Mouse (Mus musculus) T-cell, adult 66 days (primary cell): ENCODE data around the gene Cr2. TPM values are rescaled to one million over a fixed set of nuclear protein-coding genes. Genes with fewer than 3 reads are reported as not detected.

Experiments
- total RNA-seq, 2 experiments: library from RNA; stranded (reverse); gene quantifications; 3 replicates in 1 of 2; 4 replicates in 1 of 2; pipeline ENCODE4 v1.2.4; 2023

Gene Cr2
- 1 to 10 TPM; 1.3 to 2.9 TPM for total RNA-seq

DNA sequence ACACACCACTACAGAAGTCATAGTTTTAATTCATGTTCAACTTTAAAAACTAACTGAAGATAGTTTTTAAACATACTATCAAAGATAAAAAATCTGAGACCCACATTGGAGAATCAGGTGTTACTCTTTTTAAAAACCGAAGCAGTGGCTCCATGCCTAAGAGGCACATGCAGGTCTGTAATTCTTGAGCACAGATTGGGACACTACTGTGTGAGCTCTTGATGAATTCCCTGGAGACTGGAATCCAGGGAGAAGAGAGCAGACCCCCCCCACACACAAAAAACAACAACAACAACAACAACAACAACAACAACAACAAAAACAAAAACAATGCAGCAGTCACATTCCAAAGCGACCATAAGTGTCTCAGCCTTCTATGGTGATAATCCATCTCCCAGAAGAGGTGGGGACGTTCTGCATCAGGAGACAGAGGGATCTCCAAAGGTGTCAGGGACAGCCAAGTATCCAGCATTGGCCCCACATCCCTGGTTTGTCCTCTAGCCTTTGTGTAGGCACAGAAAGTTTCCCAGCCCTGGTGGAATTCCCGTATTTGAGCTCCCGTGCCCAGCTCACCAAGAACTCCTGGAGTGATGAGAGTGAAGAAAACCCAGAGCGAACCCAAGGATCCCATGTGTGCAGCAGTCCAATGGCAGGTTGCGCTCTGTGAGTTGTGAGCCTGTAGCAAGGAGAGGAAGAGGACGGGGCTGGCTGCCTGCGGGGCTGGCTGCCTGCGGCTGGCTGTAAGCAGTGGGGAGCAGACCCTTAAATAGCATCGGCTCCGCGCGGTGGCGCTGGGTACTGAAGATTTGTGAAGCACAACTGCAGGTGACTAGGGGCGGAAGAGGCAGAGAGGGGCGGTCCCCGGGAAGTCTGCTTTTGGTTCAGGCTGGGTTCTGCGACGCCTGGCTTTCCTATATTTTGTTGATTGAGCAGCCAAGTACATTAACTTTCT lies at the start of gene Cr2:
Gene Cr2 (minus strand): TSS at position 737 of the 952 bp plus-strand sequence.

DNA sequence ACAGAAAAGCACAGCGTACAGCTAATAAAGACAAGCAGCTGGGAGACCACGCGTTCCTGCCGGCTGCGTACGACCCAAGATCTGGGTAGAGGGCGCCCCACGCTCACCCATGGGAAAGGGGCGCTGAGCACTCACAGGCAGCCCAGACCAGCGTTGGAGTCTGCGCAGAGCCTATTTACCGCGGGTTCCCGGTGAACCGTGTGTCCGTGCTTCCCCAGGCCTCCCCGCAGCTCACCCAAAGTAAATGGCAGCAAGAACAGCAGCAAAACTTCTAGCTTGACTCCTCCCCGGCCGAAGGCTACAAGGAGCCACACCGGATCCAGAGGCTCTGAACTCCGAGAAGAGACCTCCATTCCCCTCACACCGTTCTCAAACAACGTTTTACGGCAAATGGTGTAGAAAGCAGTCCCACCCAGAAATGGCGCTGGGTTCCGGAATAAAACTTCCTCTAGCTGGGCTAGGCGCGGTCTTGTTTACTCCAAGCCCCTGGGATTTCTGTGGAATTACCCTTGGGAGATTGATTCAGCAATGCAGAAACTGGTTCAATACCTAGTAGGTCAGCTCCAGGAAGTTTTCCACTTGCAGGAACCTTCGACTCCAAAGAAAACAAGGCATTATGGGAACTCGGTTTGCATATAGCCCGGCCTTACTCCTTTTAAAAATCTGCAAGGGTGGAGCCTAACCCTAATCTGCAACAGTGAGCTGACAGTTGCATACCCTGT lies 45.4 kb downstream of the Cr2 start, which contains the start of gene Cr1l:
Gene Cr1l (minus strand): TSS at position 634 of the 722 bp plus-strand sequence.

DNA sequence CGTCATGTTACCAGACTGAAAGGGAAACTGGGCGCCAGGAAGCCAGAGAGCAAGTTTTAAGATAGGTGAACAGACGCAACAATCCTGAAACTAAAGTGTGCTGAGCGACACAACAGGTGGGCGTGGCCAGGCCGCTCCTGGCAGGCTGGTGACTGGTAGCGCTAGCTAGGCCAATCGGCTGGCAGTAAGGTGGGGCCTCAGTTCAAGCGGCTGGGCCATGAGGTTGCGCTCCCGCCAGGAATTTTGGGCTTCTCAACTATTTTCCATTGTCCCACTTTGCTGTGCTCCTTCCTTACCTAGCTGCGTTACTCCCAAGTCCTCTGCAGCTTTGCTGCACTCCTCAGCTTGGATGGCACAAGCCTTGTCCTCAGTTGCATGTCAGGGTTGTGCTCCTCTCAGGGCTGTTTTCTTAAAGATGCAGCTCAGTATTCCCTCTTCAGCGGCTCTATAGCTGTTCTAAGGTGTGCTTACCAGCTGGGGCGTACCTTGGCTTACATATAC lies 84.2 kb downstream of the Cr2 start, which contains the start of gene Cd46:
Gene Cd46 (minus strand): TSS at position 30 of the 501 bp plus-strand sequence.

Other genes starting within 250 kb of the Cr2 start
- under 1 TPM in 1 of 2 experiments, not detected in 1; 0.99 TPM for gene Cd34, start 237.9 kb downstream of the Cr2 start, total RNA-seq
- gene Cd46, start 84.5 kb downstream of the Cr2 start, total RNA-seq, result 1 to 10 TPM; 6.0 to 6.2 TPM
- gene Cr1l, start 45.1 kb downstream of the Cr2 start, total RNA-seq, result 100 to 1,000 TPM; 169 to 174 TPM